Mouse (Mus musculus): Measurements from ENCODE around the gene Col5a1. TPM values are rescaled to one million over a fixed set of nuclear protein-coding genes. Genes with fewer than 3 reads are reported as not detected.

The Col5a1 gene
- polyA plus RNA-seq, 1 experiment: 59.2 TPM

GRCm38 (mm10) chr2:27969158-27969557 lies 82.9 kb downstream of the Col5a1 start:
- DNase-seq (ENCODE audit: low spot score): no peak

GRCm38 (mm10) chr2:27973840-27974239 lies 87.6 kb downstream of the Col5a1 start:
- peak; percentile 37 for DNase-seq (ENCODE audit: low spot score)

- no peak for DNase-seq (ENCODE audit: low spot score)
These were observed 89.6 kb downstream of the Col5a1 start for GRCm38 (mm10) chr2:27975786-27976185.

GRCm38 (mm10) chr2:27976512-27976911 lies 90.3 kb downstream of the Col5a1 start:
- no peak for DNase-seq (ENCODE audit: low spot score)

GRCm38 (mm10) chr2:27981066-27981465 lies 94.8 kb downstream of the Col5a1 start:
- DNase-seq (ENCODE audit: low spot score): no peak

- no peak for DNase-seq (ENCODE audit: low spot score)
These were observed 95.7 kb downstream of the Col5a1 start for GRCm38 (mm10) chr2:27981621-27982535.

GRCm38 (mm10) chr2:27983093-27983492 lies 96.9 kb downstream of the Col5a1 start:
- no peak for DNase-seq (ENCODE audit: low spot score)

GRCm38 (mm10) chr2:27983884-27984283 lies 97.7 kb downstream of the Col5a1 start:
- DNase-seq (ENCODE audit: low spot score): no peak

GRCm38 (mm10) chr2:27986751-27987150 lies 100.5 kb downstream of the Col5a1 start:
- DNase-seq (ENCODE audit: low spot score): no peak

GRCm38 (mm10) chr2:27990430-27991211 lies 104.4 kb downstream of the Col5a1 start:
- no peak for DNase-seq (ENCODE audit: low spot score)

- no peak for DNase-seq (ENCODE audit: low spot score)
These were observed 107.2 kb downstream of the Col5a1 start for GRCm38 (mm10) chr2:27993416-27993815.

- no peak for DNase-seq (ENCODE audit: low spot score)
These were observed 113.9 kb downstream of the Col5a1 start for GRCm38 (mm10) chr2:27999996-28000583.

GRCm38 (mm10) chr2:28000660-28001059 lies 114.4 kb downstream of the Col5a1 start:
- no peak for DNase-seq (ENCODE audit: low spot score)

- no peak for DNase-seq (ENCODE audit: low spot score)
These were observed 115.0 kb downstream of the Col5a1 start for GRCm38 (mm10) chr2:28001206-28001605.

GRCm38 (mm10) chr2:28005187-28005586 lies 119.0 kb downstream of the Col5a1 start:
- no peak for DNase-seq (ENCODE audit: low spot score)

- DNase-seq (ENCODE audit: low spot score): no peak
These were observed 122.0 kb downstream of the Col5a1 start for GRCm38 (mm10) chr2:28008261-28008660.

GRCm38 (mm10) chr2:28012367-28012766 lies 126.1 kb downstream of the Col5a1 start:
- DNase-seq (ENCODE audit: low spot score): no peak

GRCm38 (mm10) chr2:28014778-28015177 lies 128.6 kb downstream of the Col5a1 start:
- DNase-seq (ENCODE audit: low spot score): no peak

- DNase-seq (ENCODE audit: low spot score): no peak
These were observed 138.2 kb downstream of the Col5a1 start for GRCm38 (mm10) chr2:28024416-28024815.

GRCm38 (mm10) chr2:28025776-28026175 lies 139.6 kb downstream of the Col5a1 start:
- DNase-seq (ENCODE audit: low spot score): no peak

- no peak for DNase-seq (ENCODE audit: low spot score)
These were observed 145.6 kb downstream of the Col5a1 start for GRCm38 (mm10) chr2:28031860-28032259.

GRCm38 (mm10) chr2:28032469-28032868 lies 146.2 kb downstream of the Col5a1 start:
- DNase-seq (ENCODE audit: low spot score): no peak

Measured in urinary bladder, adult 2 months (tissue).